Mouse (Mus musculus): ENCODE results near the gene D430041D05Rik. TPM values are rescaled to one million over a fixed set of nuclear protein-coding genes. Genes with fewer than 3 reads are reported as not detected.

D430041D05Rik gene
- total RNA-seq, 2 experiments from 2014 or later, result 30.1 to 32.8 TPM

DNA sequence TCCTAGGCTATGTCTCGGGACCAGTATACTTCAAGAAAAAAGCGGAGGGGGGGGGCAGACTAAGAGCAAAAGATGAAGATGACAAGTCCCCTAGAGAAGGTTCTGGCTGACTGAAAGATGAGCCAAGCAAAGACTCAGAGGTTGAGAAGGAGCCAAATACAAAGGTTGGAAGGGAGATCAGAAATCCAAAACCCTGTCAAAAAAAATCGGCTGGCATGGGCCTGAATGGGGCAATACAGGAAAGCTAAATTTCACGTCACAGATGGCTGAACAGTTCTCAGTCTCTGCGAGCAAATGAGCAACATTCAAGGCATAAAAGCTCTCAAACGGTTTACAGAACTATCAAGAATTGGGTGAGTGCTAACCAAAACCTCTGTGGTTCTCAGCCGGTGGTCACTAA, 2.5 kb downstream of the D430041D05Rik start:
- no peak for DNase-seq

GRCm38 (mm10) chr2:104407913-104408312, 2.9 kb downstream of the D430041D05Rik start:
- no peak for DNase-seq

DNA sequence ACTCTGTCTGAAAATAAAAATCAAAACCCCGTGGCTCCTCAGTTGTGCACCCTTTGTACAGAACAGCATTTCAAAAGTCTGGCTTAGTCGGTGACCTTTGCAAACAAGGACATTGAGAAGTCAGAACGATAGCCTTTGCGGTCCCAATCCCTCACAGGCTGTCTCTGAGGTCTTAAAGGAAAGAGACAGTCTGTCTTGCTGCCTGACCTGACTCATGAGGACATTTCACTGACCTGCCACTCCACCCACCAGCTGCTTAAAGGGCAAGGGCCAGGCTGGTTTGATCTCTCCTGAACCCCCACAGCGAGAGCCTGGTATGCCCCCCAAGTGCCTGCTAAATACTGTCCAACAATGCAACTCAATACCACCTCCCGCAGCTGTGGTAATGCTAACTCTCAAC, 6.8 kb downstream of the D430041D05Rik start:
- peak; percentile 58 to 59 for DNase-seq

DNA sequence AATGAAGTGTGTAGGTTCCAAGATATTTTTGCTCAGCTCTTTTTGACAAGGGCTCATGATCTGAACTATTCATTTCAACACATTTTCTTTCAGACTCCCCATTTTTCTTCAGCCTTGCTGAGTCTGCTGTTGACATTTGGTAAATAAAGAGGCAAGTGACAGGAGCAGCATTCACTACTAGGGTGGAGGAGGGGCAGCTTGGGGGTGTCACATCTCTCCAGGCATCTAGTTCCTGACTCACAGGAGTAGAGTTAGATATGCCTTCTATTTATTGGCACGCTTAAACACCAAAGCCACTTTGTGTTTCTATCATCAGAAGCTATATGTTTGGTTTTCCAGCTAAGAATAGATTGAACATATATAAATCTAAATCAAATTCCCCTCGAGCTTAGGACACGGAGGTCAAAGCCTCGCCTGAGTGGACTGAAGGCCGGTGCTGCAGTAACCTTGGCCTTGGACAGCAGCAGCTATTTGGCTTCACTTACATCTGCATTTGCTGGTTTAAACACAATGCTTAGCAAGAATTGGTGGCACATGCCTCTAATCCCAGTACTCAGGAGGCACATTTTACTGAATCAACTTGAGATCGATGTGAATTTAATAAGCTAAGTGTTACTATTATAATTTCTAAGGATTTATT, 12.0 kb downstream of the D430041D05Rik start:
- peak; percentile 52 to 60 for DNase-seq

GRCm38 (mm10) chr2:104395961-104396360, 14.9 kb downstream of the D430041D05Rik start:
- peak; percentile 47 to 52 for DNase-seq

DNA sequence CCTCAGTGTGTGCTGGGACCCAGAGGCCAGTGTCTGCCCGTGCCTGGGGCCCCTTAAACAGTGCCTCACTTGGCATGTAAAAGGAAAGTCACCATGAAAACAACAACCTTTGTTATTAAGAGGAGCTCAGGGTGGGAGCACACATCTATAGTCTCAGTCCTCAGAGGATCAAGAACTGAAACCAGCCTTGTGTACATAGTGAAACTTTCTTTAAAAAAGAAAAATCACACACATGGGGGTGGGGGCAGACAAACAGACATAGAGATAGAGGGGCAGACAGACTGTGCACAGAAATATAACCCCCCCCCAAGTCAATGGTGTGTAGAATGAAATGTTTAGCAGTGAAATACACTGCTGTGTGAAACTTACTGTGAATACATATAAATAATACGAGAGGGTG, 16.0 kb downstream of the D430041D05Rik start:
- no peak for DNase-seq

- no peak for DNase-seq
Observed at GRCm38 (mm10) chr2:104392700-104393312, 18.0 kb downstream of the D430041D05Rik start.

- no peak for DNase-seq
Observed at GRCm38 (mm10) chr2:104389231-104389630, 21.6 kb downstream of the D430041D05Rik start.

GRCm38 (mm10) chr2:104385941-104386340, 24.9 kb downstream of the D430041D05Rik start:
- DNase-seq, result no peak

GRCm38 (mm10) chr2:104383589-104383988, 27.2 kb downstream of the D430041D05Rik start:
- DNase-seq, result no peak

GRCm38 (mm10) chr2:104382813-104383212, 28.0 kb downstream of the D430041D05Rik start:
- no peak for DNase-seq

DNA sequence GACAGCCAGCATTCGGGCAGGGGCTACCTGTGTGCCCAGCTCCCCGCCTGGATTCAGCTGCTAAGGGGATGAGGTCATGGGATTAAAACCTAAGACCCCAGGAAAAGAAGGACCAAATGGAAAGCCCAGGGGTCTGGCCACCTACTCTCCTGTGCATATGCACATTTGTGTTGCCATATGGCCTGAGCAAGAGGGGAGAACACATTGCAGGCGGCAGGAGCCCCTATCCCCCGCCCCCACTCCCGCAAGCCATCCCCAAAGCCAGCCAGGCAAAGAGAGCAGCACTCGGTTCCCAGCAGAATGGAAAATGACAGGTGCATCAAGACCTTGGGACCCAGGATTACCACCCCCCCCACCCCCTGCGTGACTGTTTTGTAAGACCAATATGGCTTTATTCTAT, 31.5 kb downstream of the D430041D05Rik start:
- no peak for DNase-seq

DNA sequence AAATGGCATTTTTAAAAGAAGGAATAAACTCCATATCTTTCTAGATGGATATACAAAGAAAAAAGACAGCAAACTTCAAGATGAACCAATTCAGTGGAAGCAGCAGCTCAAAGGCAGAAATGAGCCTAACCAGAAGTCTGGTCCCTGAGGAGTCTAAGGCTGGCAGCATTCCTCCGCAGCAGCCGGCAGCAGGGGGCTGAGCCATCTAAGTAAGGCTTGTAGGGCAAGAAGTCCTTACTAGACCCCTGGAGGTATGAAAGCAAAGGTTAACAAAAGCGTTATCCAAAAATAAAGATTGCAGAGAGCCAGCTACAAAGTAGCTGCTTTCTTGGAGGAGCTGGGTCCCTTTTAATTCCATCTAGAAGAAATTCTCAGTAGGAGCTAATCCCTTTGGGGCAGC, 32.0 kb downstream of the D430041D05Rik start:
- DNase-seq, result no peak

GRCm38 (mm10) chr2:104377990-104378389, 32.8 kb downstream of the D430041D05Rik start:
- DNase-seq, result no peak

DNA sequence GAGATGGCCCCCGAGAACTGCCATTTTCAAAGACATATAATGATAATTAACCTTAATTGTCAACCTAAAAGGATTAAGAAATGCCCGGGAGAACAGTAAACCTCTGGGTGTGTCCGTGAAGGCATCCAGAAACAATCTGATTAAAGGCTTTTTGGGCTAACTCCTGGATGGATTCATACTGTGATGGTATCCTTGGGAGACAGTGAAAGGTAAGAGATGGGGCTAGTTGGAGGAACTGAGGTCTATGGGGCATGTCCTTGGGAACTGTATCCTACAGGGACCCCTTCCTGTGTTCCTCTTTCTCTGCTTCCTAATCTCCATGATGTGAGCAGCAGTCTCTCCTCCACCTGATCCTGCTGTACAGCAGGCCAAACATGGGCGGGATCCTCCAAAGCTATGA, 38.7 kb downstream of the D430041D05Rik start:
- DNase-seq, result no peak

GRCm38 (mm10) chr2:104371606-104372130, 39.1 kb downstream of the D430041D05Rik start:
- no peak for DNase-seq

DNA sequence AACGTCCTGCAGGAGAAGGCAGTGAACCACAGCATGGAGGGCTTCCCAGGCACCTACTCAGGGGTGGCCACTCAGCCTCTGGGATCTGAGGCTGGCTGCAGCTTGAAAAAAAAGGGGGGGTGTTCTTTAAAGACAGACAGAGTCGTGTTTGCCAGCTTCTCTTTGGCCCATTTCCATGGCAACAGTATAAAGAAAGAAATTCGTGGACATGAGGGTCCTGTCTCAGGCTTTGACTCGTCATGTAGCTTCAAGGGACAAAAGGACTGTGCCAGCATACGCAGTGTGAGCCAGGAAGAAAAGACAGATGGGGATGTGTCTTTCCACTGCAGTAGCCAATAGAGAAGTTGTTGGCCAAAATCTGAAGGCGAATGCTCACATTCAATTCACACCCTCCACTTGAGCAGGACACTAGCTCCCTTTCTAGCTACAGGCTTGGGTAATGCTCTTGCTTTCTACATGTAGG, 42.9 kb downstream of the D430041D05Rik start:
- no peak for DNase-seq

DNA sequence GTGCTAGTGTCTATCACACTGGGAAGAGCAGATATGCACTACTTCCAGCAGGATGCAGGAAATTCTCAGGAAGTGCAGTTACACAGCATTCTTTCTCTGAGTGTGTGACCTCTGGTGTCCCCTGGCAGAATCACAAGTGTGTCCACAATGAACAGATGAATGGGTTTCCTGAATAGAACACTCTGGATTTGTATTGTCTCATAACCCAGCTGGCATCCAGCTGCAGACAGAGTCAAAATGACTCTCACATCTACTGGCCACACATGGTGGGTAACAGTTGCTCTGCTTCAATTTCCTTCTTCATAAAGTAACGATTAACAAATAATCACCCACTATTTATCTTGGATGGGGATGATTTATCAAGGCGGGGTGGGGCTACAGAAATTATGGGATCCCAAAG, 43.5 kb downstream of the D430041D05Rik start:
- DNase-seq, result no peak

- peak; percentile 14 for DNase-seq
Observed at GRCm38 (mm10) chr2:104359305-104359704, 51.5 kb downstream of the D430041D05Rik start.

DNA sequence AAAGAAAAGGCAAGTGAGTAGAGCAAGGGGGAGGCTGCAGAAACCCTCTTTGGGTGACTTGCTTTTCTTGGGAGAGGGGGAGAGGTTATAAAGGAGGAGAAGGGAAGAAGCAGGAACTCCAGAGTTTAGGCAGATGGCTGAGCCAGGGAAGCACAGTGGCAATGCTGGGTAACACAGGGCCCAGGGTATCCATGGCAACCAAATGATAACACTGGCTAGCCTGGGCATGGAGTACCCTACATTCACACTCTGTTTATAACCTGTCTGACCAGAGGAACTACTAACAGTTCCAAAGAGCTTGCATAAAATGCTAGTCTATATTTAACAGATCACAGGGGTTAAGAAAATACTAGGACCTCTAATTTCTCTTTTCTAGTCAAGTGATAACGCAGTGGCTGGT, 51.9 kb downstream of the D430041D05Rik start:
- DNase-seq, result no peak

DNA sequence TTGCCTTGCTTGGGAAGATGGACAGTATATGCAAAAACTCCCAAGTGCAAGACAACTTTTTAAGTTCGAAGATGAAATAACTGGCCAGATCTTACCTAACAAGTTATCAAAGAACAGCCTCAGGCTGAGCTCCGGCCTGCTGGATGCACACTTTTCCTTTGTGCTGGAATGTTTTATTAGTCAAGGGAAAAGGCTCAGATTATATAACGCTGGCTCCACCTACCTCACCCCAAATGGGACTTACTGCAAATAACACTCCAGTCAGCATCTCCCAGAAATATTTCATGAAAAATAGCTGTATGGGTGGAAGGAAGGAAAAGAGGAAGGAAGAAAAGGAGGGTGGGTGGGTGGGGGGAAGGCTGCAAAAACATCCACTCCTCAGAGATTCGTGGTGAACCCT, 54.3 kb downstream of the D430041D05Rik start:
- no peak for DNase-seq

DNA sequence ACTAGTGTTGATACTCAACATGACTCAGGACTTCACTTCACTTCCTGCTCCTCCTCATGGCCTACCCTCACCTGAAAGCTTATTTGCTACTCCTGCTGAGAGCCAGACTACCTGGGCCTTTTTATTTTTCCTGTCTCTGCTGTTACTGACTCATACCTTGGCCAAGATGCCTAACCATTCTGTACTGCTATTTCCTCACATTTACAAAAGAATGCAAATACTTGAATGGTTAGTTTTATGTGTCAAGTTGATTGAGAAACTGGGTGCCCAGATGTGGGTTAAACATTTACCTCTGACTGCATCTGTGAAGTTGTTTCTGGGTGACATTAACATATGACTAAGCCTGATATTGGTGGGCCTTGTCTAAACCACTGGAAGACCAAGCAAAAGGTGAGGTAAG, 56.7 kb downstream of the D430041D05Rik start:
- DNase-seq, result no peak

GRCm38 (mm10) chr2:104352204-104352493, 58.7 kb downstream of the D430041D05Rik start:
- DNase-seq, result no peak

Data from adrenal gland, postnatal 36 days (tissue).